Mouse (Mus musculus): ENCODE measurements around the gene Rnf150. TPM values are rescaled to one million over a fixed set of nuclear protein-coding genes. Genes with fewer than 3 reads are reported as not detected.

Rnf150 gene
- total RNA-seq, 2 experiments from 2014 or later, result 12.3 to 15.6 TPM

GRCm38 (mm10) chr8:82889062-82889720 is 26.0 kb downstream of the Rnf150 start:
- no peak for DNase-seq

- peak; percentile 38 to 47 for DNase-seq
These were observed 31.9 kb downstream of the Rnf150 start for GRCm38 (mm10) chr8:82895091-82895490.

DNA sequence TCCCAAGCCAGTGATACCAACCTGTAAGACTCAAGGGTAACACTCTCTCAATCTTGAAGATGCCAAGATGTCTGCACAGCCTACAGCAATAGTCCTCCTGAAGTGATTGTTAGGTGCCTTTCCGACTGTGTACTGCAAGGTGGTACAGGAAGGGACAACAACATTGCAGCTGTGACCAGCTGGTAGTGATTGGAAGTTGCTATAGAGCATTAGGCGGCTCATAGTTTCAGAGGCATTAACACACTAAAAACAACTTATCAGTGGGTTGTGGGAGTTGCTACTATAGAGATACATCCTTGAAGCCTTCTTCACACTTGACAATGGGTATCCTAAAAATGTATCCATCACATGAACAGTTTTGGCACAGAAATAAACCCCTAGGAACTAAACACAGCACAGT is 33.6 kb downstream of the Rnf150 start:
- no peak for DNase-seq

DNA sequence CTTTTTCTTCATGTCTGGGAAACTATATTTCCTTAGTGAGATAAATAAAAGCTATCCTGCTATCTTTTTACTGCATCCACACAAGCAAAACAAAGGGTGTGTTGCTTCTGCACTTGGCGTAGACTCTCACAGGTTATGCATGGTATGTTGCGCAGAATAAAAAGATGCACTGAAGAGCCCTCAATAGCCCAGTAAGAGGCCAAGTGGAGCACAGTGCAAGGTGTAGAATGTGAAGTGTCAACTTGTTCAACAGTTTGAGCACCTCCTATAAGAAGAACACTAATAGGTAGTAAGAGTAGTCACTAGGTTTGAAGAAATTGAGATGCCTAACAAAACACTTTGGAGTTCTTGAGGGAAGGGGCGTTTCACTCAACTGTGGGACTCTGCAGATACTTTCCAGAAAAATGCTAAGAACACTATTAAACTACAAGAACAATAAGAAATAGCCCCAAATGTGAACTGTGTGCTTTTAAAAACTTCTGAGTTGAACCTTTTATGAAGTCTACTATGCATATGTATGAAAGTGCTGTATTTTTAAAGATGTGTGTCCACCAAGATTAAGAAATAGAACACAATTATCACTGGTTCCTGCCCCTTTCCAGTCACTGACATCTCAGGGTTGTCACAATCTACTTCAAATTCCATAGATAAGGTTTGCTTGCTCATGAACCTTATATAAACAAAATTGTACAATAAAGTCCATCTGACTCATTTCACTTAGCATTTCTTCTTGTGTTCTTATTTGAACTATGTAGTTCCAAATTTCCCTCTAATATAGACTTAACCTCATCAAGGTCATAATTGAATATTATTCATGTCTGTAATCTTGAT is 34.7 kb downstream of the Rnf150 start:
- no peak for DNase-seq

GRCm38 (mm10) chr8:82898459-82898841 is 35.3 kb downstream of the Rnf150 start:
- no peak for DNase-seq

GRCm38 (mm10) chr8:82900958-82901357 is 37.8 kb downstream of the Rnf150 start:
- DNase-seq, result no peak

GRCm38 (mm10) chr8:82901549-82902138 is 38.5 kb downstream of the Rnf150 start:
- no peak for DNase-seq

DNA sequence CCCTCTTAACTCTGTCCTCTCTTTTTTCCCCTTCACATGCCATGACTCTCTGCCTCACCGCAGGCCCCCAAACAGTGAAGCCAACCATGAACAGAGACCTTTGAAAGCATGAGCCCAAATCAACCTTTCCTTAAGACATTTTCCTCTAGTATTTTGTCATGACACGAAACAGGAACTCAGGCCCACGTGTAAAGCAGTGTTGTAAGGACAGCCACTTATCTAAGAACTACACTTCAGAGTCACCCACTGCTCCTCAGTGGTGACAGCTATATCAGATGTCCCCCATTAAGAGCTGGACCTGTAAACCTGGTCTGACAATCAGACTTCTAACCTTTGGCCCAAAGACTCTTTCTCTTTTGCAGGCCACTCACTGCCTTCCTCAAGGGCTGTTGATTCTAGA is 40.3 kb downstream of the Rnf150 start:
- no peak for DNase-seq

DNA sequence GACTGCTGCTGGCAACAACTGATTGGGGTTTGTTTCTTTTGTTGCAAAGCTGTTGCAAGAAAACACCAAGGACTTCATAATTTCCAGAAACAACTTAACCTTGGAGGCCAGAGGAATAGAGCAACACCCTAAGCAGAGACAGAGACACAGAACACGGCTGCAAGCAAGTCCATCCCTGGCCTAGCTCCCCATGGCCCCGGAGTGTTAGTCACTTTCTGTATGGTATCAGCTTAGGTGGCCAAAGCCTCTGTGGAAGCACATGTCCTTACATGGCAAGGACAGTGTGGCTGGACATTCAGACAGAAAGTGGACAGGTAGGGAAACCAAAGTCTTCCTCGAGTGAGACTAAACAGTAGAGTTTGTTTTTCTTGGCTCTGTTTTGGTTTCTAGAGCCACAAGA is 44.1 kb downstream of the Rnf150 start:
- DNase-seq, result peak; percentile 9 to 15

GRCm38 (mm10) chr8:82911436-82911835 is 48.3 kb downstream of the Rnf150 start:
- DNase-seq, result no peak

DNA sequence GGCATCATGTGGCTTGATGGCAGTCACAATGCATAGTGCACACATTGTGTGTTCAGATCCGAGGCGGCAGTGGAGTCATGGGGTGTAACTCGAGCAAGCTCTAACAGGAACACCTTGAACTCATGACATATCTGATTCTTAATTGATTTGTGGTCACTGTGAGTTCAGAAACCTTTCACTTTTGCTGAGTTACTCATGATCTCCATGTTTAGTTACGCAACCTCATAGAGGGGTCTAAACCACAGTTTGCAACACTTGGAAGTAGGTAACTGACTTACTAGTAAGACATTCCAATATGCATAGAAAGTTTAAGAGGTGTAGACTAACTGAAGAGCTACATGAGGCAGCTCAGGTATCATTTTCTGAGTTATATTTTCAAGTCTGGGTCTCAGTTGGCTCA is 49.1 kb downstream of the Rnf150 start:
- DNase-seq, result no peak

GRCm38 (mm10) chr8:82914543-82914942 is 51.4 kb downstream of the Rnf150 start:
- DNase-seq, result no peak

GRCm38 (mm10) chr8:82916851-82917539 is 53.8 kb downstream of the Rnf150 start:
- DNase-seq, result no peak

GRCm38 (mm10) chr8:82917540-82918316 is 54.6 kb downstream of the Rnf150 start:
- DNase-seq, result no peak

GRCm38 (mm10) chr8:82919676-82920075 is 56.5 kb downstream of the Rnf150 start:
- DNase-seq, result no peak

DNA sequence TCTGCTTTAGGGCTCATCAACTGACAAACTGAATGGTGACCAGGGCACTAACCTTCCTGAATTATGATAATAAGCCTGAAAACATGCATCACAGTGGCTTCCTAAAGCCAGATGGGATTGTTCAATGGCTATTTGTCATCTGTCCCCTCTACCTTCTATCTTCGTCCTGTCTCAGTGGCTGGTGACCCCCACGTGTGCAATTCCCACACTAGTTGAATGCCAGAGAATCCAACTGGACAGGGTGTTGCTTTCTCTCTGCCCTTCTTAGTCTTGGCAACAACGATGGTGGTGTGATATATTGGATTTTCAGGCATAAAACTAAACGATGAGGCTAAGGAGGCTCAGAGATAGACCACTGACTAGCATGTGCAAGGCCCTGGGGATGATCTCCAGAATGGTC is 57.0 kb downstream of the Rnf150 start:
- DNase-seq, result no peak

DNA sequence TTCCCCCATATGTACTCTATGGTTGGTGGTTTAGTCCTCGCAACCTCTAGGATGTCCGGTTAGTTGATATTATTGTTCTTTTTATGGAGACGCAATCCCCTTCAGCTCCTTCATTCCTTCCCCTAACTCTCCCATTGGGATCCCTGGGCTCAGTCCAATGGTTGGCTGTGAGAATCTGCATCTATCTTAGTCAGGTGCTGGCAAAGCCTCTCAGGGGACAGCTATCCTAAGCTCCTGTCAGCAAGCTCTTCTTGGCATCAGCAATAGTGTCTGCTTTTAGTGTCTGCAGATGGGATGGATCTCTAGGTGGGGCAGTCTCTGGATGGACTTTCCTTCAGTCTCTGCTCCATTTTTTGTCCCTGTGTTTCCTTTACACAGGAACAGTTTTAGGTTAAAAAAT is 62.1 kb downstream of the Rnf150 start:
- DNase-seq, result no peak

DNA sequence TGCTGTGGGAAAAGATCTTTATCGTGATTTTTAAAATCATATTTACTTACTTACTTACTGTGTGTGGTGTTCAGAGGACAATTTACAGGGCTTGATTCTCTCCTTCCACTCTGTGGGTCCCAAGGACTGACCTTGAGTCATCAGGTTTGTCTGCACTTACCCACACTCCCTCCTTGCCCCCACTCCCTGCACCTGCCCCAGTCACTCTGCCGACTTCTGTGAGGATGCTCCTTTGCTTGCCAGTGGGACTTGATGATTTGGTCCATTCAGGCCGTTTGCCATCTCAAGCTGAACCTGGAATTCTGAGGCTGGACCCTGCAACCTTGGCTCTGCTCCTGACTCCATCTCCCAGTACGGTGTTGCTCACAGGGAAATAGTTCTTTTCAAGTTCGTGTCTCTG is 63.4 kb downstream of the Rnf150 start:
- DNase-seq, result no peak

DNA sequence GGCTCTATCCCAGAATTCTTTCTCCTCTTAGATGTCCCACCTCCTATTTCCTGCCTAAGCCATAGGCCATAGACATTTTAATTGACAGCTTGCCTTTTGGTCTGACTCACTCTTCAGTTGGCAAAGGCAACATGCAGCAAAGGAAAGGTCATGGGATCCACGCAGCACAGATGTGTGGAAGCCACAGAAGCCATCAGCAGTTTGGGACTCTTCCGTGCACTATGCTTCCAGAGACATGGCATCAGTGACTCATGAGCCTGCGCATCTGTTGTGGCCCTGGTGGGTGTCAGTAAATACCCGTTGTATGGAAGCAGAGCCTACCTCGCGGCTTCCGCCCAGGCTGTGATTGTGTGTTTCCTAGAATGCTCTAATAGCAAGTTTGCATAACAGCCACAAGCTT is 68.4 kb downstream of the Rnf150 start:
- peak in 1 of 2 experiments; percentile 32 for DNase-seq

GRCm38 (mm10) chr8:82936162-82936561 is 73.0 kb downstream of the Rnf150 start:
- DNase-seq, result no peak

GRCm38 (mm10) chr8:82936866-82937265 is 73.7 kb downstream of the Rnf150 start:
- no peak for DNase-seq

DNA sequence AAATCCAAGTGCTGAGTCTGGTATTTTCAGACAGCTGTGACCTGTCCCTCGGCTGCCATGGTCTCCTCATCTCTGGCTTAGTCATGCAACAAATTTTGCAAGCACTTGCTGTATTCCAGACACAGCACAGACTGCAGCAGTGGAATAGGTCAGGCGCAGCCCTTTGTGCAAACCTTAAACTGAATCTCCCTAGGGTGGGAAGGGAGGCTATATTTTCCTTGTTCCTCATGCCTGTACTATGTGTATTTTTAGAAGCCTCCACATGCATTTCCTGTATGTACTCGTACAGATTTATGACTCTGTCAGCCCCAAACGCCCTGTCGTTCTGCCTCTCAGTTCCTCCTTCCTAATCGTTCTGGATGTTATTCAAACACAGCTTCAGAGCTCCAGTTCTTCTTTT is 76.8 kb downstream of the Rnf150 start:
- DNase-seq, result peak; percentile 51
